Mouse (Mus musculus) midbrain, embryonic 14.5 days (tissue): Measurements from ENCODE around the gene Sprr2k. TPM values are rescaled to one million over a fixed set of nuclear protein-coding genes. Genes with fewer than 3 reads are reported as not detected.
A peak's percentile ranks its signal among the peaks of the same experiment; 100 is the strongest.

Source experiments
- ATAC-seq: fragments of 200-750 bp; cut with Nextera tagmentation; 2 replicates; pipeline ENCODE4 v1.8.0; 2017; ENCODE audit warnings: moderate number of reproducible peaks, moderate library complexity; ENCODE audit not compliant: low FRiP score, low TSS enrichment
- DNase-seq: peaks from one replicate; pipeline ENCODE4 v3.0.0-alpha.2; 2015
- H3K27ac ChIP-seq: fragments of 300-500 bp; sonication (generic); replicated peaks from 2 replicates; pipeline ENCODE4 v1.5.1; 2014; ENCODE audit warnings: mild to moderate bottlenecking, low read depth, low read length, moderate library complexity
- H3K27me3 ChIP-seq: fragments of 300-500 bp; sonication (generic); 2 replicates; pipeline ENCODE4 v1.6.1; 2014; ENCODE audit warnings: low read length, control low read depth, mixed read lengths; ENCODE audit not compliant: control insufficient read depth, insufficient read depth
- H3K36me3 ChIP-seq: fragments of 300-500 bp; sonication (generic); 2 replicates; pipeline ENCODE4 v1.6.1; 2014; ENCODE audit warnings: low read length, control low read depth; ENCODE audit not compliant: control insufficient read depth, insufficient read depth
- H3K4me1 ChIP-seq: fragments of 300-500 bp; sonication (generic); 2 replicates; pipeline ENCODE4 v1.6.1; 2014; ENCODE audit warnings: mild to moderate bottlenecking, antibody characterized with exemption, low read length, control low read depth; ENCODE audit not compliant: control insufficient read depth, insufficient read depth
- H3K4me2 ChIP-seq: fragments of 300-500 bp; sonication (generic); 2 replicates; pipeline ENCODE4 v1.6.1; 2014; ENCODE audit warnings: mild to moderate bottlenecking, low read length, moderate library complexity
- H3K4me3 ChIP-seq: fragments of 300-500 bp; sonication (generic); replicated peaks from 2 replicates; pipeline ENCODE4 v1.5.1; 2014; ENCODE audit warnings: low read depth, low read length
- H3K9ac ChIP-seq: fragments of 300-500 bp; sonication (generic); replicated peaks from 2 replicates; pipeline ENCODE4 v1.6.1; 2014; ENCODE audit warnings: mild to moderate bottlenecking, low read length, moderate library complexity
- H3K9me3 ChIP-seq: fragments of 300-500 bp; sonication (generic); 2 replicates; pipeline ENCODE4 v1.6.1; 2016; ENCODE audit warnings: low read length, control low read depth, mixed read lengths; ENCODE audit not compliant: control insufficient read depth
- WGBS: fragments of 180-500 bp; shearing (Covaris S2); extraction: QIAGEN DNeasy Blood & Tissue Kit; methylation state at CpG from one replicate; pipeline ENCODE4 v1.1.7; 2014; 5-methylcytosine and 5-hydroxymethylcytosine counted together
- polyA plus RNA-seq: library from polyadenylated mRNA; unstranded; fragments of >200 nt; fragmentation: Nextera tagmentation; extraction: Ambion mirVana; gene quantifications from 2 replicates; pipeline ENCODE4 v1.2.1, GENCODE M21; 2014

Sprr2k gene
- not detected in 2 replicates for polyA plus RNA-seq

- DNase-seq (no peak), ATAC-seq (no peak)
- H3K27me3 ChIP-seq = no peaks in the 10 kb centered on the region
- no peak within 1 kb of the TSS for H3K4me2 ChIP-seq
- H3K27ac ChIP-seq = no peak within 1 kb of the TSS
- H3K36me3 ChIP-seq = no peaks in the 10 kb centered on the region
- 92% methylated on average over 2 of the region's 2 CpGs for WGBS
- H3K4me3 ChIP-seq = no peak within 1 kb of the TSS
- no peaks in the 10 kb centered on the region for H3K9me3 ChIP-seq
- no peak within 1 kb of the TSS for H3K9ac ChIP-seq
- H3K4me1 ChIP-seq = no peaks in the 10 kb centered on the region
These were observed at the start of gene Sprr2k for GRCm38 (mm10) chr3:92432282-92432681. Gene Sprr2k (plus strand): TSS chr3:92432582.

GRCm38 (mm10) chr3:92385385-92385784, 47.0 kb upstream of the Sprr2k start, which contains the start of gene Sprr2h:
Gene Sprr2h (plus strand): TSS chr3:92385685.
- no peak for ATAC-seq
- no peak within 1 kb of the TSS for H3K9ac ChIP-seq
- H3K4me1 ChIP-seq = no peaks in the 10 kb centered on the region
- 81% methylated on average over 1 of the region's 1 CpGs for WGBS
- no peaks in the 10 kb centered on the region for H3K9me3 ChIP-seq
- no peak within 1 kb of the TSS for H3K4me2 ChIP-seq
- no peaks in the 10 kb centered on the region for H3K27me3 ChIP-seq
- no peak within 1 kb of the TSS for H3K27ac ChIP-seq
- H3K4me3 ChIP-seq = no peak within 1 kb of the TSS
- DNase-seq = no peak
- no peaks in the 10 kb centered on the region for H3K36me3 ChIP-seq

GRCm38 (mm10) chr3:92394301-92394700, 38.1 kb upstream of the Sprr2k start:
- H3K4me2 ChIP-seq = no peak overlapping the region
- peak; percentile 2 for DNase-seq
- H3K36me3 ChIP-seq = no peaks in the 10 kb centered on the region
- WGBS = 61% methylated on average over 1 of the region's 1 CpGs
- ATAC-seq = no peak
- no peak overlapping the region for H3K9ac ChIP-seq
- no peak overlapping the region for H3K4me3 ChIP-seq
- no peaks in the 10 kb centered on the region for H3K4me1 ChIP-seq
- H3K27ac ChIP-seq = no peak overlapping the region
- H3K9me3 ChIP-seq = no peaks in the 10 kb centered on the region
- H3K27me3 ChIP-seq = no peaks in the 10 kb centered on the region

DNA sequence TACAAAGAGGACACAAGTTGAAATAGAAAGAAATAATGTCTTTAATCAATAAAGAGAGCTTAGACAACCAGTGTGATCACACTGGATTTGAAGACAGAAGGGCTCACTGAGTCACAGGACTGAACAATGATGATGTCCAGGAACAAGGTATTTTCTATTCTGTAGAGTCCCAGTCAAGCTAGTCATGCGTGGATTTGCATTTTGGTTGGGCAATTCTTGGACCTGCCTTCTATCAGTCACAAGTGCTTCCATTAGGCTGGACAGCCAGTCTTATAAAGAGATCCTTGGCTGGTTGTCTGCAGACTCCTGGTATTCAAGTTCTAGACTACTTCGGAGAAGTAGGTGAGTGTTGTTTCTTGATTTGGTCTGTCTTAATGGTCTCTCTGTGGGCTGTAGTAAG, 24.7 kb upstream of the Sprr2k start, which contains the start of gene Sprr2i:
Gene Sprr2i, plus strand, starts transcription at position 301 of the 400 bp plus-strand sequence.
- ATAC-seq (no peak), DNase-seq (no peak)
- no peak within 1 kb of the TSS for H3K4me2 ChIP-seq
- H3K9me3 ChIP-seq = no peaks in the 10 kb centered on the region
- H3K27me3 ChIP-seq = no peaks in the 10 kb centered on the region
- no peak within 1 kb of the TSS for H3K4me3 ChIP-seq
- no peaks in the 10 kb centered on the region for H3K36me3 ChIP-seq
- 93% methylated on average over 2 of the region's 2 CpGs for WGBS
- no peaks in the 10 kb centered on the region for H3K4me1 ChIP-seq
- H3K9ac ChIP-seq = no peak within 1 kb of the TSS
- H3K27ac ChIP-seq = no peak within 1 kb of the TSS

GRCm38 (mm10) chr3:92417782-92418181, 14.6 kb upstream of the Sprr2k start, which contains the start of gene Sprr2j-ps:
Gene Sprr2j-ps (plus strand): TSS chr3:92418082.
- H3K4me2 ChIP-seq = no peak within 1 kb of the TSS
- H3K27ac ChIP-seq = no peak within 1 kb of the TSS
- H3K9ac ChIP-seq = no peak within 1 kb of the TSS
- no peak within 1 kb of the TSS for H3K4me3 ChIP-seq
- H3K9me3 ChIP-seq = no peaks in the 10 kb centered on the region
- 95% methylated on average over 2 of the region's 2 CpGs for WGBS
- ATAC-seq = no peak
- H3K27me3 ChIP-seq = no peaks in the 10 kb centered on the region
- no peak for DNase-seq
- no peaks in the 10 kb centered on the region for H3K36me3 ChIP-seq
- no peaks in the 10 kb centered on the region for H3K4me1 ChIP-seq

GRCm38 (mm10) chr3:92429323-92429722, 3.1 kb upstream of the Sprr2k start, which contains the start of gene Gm9774:
Gene Gm9774 (minus strand): TSS chr3:92429423.
- Histone ChIP-seq H3K9me3 (no peaks in the 10 kb centered on the region), H3K27me3 (no peaks in the 10 kb centered on the region), H3K4me3 (no peak within 1 kb of the TSS), H3K4me2 (no peak within 1 kb of the TSS), H3K36me3 (no peaks in the 10 kb centered on the region), H3K27ac (no peak within 1 kb of the TSS), H3K9ac (no peak within 1 kb of the TSS), H3K4me1 (no peaks in the 10 kb centered on the region)
- no peak for DNase-seq
- WGBS = 97% methylated on average over 6 of the region's 6 CpGs
- no peak for ATAC-seq

DNA sequence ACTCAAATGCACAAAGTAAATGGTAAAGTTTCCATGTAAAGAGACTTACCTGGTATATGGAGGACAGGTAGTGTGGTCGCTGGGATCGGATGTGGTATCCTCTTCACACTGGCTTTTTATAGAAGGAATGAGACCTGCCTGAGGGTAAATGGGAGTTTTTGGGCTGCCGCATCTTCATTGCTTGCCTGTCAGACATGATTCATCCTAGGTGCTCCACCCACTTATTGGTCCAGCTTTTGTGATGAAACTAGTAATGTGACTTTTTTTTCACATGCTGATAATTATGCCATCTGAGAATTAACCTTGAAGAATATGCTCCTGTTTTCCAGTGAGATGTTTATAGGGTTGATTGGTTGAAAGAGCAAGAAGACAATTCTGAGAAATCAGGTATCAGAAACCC, 6.3 kb downstream of the Sprr2k start, which contains the start of gene Sprr1b:
Gene Sprr1b, minus strand, starts transcription at position 101 of the 400 bp plus-strand sequence.
- no peaks in the 10 kb centered on the region for H3K27me3 ChIP-seq

GRCm38 (mm10) chr3:92440177-92440576, 7.8 kb downstream of the Sprr2k start:
- Histone ChIP-seq H3K4me1 (no peaks in the 10 kb centered on the region), H3K4me3 (no peak overlapping the region), H3K4me2 (no peak overlapping the region), H3K36me3 (no peaks in the 10 kb centered on the region), H3K9ac (no peak overlapping the region), H3K27ac (no peak overlapping the region), H3K27me3 (no peaks in the 10 kb centered on the region), H3K9me3 (no peaks in the 10 kb centered on the region)
- no peak for ATAC-seq
- no peak for DNase-seq
- 88% methylated on average over 3 of the region's 3 CpGs for WGBS

More for the DNA sequence above, 6.3 kb downstream of the Sprr2k start, which contains the start of gene Sprr1b:
- no peaks in the 10 kb centered on the region for H3K9me3 ChIP-seq
- ATAC-seq (no peak), DNase-seq (no peak)
- 94% methylated on average over 3 of the region's 3 CpGs for WGBS
- H3K9ac ChIP-seq = no peak within 1 kb of the TSS
- H3K4me1 ChIP-seq = no peaks in the 10 kb centered on the region
- H3K27ac ChIP-seq = no peak within 1 kb of the TSS
- H3K4me2 ChIP-seq = no peak within 1 kb of the TSS
- no peak within 1 kb of the TSS for H3K4me3 ChIP-seq
- no peaks in the 10 kb centered on the region for H3K36me3 ChIP-seq

DNA sequence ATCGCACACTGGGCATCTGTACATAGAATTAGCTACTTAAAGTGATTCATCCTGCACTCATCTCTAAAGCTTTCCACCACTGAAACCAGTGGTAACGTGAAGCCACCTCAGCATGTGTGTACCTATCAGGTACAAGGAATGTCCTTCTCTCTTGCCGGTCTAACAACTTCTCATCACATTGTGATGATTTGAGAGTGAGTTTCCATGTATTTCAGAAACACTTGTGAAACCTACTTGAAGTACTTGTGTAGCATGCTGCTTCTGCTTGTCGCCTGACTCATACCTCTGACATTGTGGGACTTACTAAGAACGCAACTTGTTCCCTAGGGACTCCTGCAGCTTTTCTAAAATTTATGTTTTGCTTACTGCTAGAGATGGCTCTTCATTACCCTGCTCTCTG, 22.8 kb downstream of the Sprr2k start:
- Histone ChIP-seq H3K27ac (no peak overlapping the region), H3K4me2 (no peak overlapping the region), H3K9ac (no peak overlapping the region), H3K9me3 (no peaks in the 10 kb centered on the region), H3K4me3 (no peak overlapping the region), H3K4me1 (no peaks in the 10 kb centered on the region), H3K36me3 (no peaks in the 10 kb centered on the region), H3K27me3 (no peaks in the 10 kb centered on the region)
- no peak for ATAC-seq
- DNase-seq = no peak
- 93% methylated on average over 5 of the region's 5 CpGs for WGBS
